Mouse (Mus musculus) embryonic stem cell, embryonic (primary cell): Measurements from ENCODE around the gene Lhb.

ENCODE experiments used
- CTCF ChIA-PET, 4 experiments: fragments of 300-600 bp in 2 of 4; fragments of 350-600 bp in 2 of 4; sonication (Branson Sonifier 250); formaldehyde crosslinking; loops; one replicate each; lab custom pipeline; 2022; ENCODE audit warnings: inconsistent platforms in 2 of 4; lab: Charles Lee
- POLR2A ChIA-PET, 4 experiments: fragments of 300-600 bp in 2 of 4; fragments of 350-600 bp in 2 of 4; sonication (Branson Sonifier 250); formaldehyde crosslinking; loops; one replicate each; lab custom pipeline; 2022; ENCODE audit warnings: antibody characterized with exemption in 4 of 4, inconsistent platforms in 1 of 4; lab: Charles Lee

The Lhb gene

GRCm38 (mm10) chr7:45465112-45465511, 44.5 kb downstream of the Lhb start:
- ChIA-PET POLR2A (interaction anchor here (0.6 to 7.3 kb wide), 110 partner anchors 8 to 1127 kb away, joined by 3 to 97 read pairs (median 6); partner anchors contain the start of genes Plekha4 (in 3 of the 4), Ppp1r15a (in 3 of the 4), Snrnp70 (in 3 of the 4) and Bcat2 (in 2 of the 4)), CTCF (interaction anchor here (0.5 to 3.7 kb wide), 18 partner anchors 8 to 217 kb away, joined by 3 to 17 read pairs (median 3); partner anchors contain the start of genes Gys1 (in 1 of the 4), Kcna7 (in 1 of the 4), Plekha4 (in 1 of the 4) and Ppp1r15a (in 1 of the 4))

- CTCF ChIA-PET, result interaction anchor here (0.5 to 3.7 kb wide), 22 partner anchors 9 to 217 kb away, joined by 3 to 17 read pairs (median 3); partner anchors contain the start of genes Gys1 (in 2 of the 4), Kcna7 (in 1 of the 4), Ntf5 (in 1 of the 4) and Plekha4 (in 1 of the 4)
- POLR2A ChIA-PET, result interaction anchor here (0.6 to 7.3 kb wide), 124 partner anchors 8 to 650 kb away, joined by 3 to 97 read pairs (median 5); partner anchors contain the start of genes Gys1 (in 3 of the 4), Plekha4 (in 3 of the 4), Ppp1r15a (in 3 of the 4) and Snrnp70 (in 3 of the 4)
Measured at GRCm38 (mm10) chr7:45465549-45465948, 44.9 kb downstream of the Lhb start.

- POLR2A ChIA-PET, result interaction anchor here (0.6 to 7.3 kb wide), 133 partner anchors 8 to 651 kb away, joined by 3 to 97 read pairs (median 5); partner anchors contain the start of genes Gys1 (in 3 of the 4), Plekha4 (in 3 of the 4), Ppp1r15a (in 3 of the 4) and Snrnp70 (in 3 of the 4)
- CTCF ChIA-PET, result interaction anchor here (0.6 to 3.7 kb wide), 24 partner anchors 8 to 652 kb away, joined by 3 to 17 read pairs (median 4); partner anchors contain the start of genes Gys1 (in 2 of the 4), Plekha4 (in 1 of the 4) and Ppp1r15a (in 1 of the 4)
Measured at GRCm38 (mm10) chr7:45466283-45467089, 45.9 kb downstream of the Lhb start, which contains the start of gene Bax. TSS of gene Bax (minus strand) at chr7:45466898.

- ChIA-PET POLR2A (interaction anchor here (0.6 to 7.3 kb wide), 68 partner anchors 8 to 610 kb away, joined by 3 to 97 read pairs (median 7); partner anchors contain the start of genes Plekha4 (in 3 of the 4), Ppp1r15a (in 3 of the 4), Bcat2 (in 2 of the 4) and Dhdh (in 2 of the 4)), CTCF (interaction anchor here (0.6 to 3.7 kb wide), 13 partner anchors 10 to 334 kb away, joined by 3 to 17 read pairs (median 4); no protein-coding TSS in a partner anchor)
Measured at GRCm38 (mm10) chr7:45467090-45467670, 46.6 kb downstream of the Lhb start.

- CTCF ChIA-PET, result interaction anchor here (0.5 to 2.6 kb wide), 51 partner anchors 9 to 689 kb away, joined by 3 to 25 read pairs (median 4); partner anchors contain the start of genes Ap2a1 (in 1 of the 4), Dhdh (in 1 of the 4), Fut2 (in 1 of the 4) and Kcna7 (in 1 of the 4)
- POLR2A ChIA-PET, result interaction anchor here in 3 of 4 experiments (0.6 to 7.7 kb wide), 45 partner anchors 8 to 250 kb away, joined by 3 to 57 read pairs (median 4); partner anchors contain the start of genes Ftl1 (in 3 of the 3), Nucb1 (in 2 of the 3), Fam83e (in 1 of the 3) and Fut1 (in 1 of the 3)
Measured at GRCm38 (mm10) chr7:45470869-45471268, 50.2 kb downstream of the Lhb start.
